Mouse (Mus musculus): ENCODE results near the gene Ank2.

GRCm38 (mm10) chr3:127348926-127349325, 150.2 kb downstream of the Ank2 start:
- TF ChIP-seq CTCF (IDR thresholded peaks at IDR 0.05; ENCODE audit: insufficient read depth, low read length) (no peak), POLR2A (IDR thresholded peaks at IDR 0.05; ENCODE audit: borderline replicate concordance, extremely low read depth, low read depth, low read length) (no peak)
